Comparison of ENCODE assay signal across 8 mouse cellular contexts in the genomic region with DNA sequence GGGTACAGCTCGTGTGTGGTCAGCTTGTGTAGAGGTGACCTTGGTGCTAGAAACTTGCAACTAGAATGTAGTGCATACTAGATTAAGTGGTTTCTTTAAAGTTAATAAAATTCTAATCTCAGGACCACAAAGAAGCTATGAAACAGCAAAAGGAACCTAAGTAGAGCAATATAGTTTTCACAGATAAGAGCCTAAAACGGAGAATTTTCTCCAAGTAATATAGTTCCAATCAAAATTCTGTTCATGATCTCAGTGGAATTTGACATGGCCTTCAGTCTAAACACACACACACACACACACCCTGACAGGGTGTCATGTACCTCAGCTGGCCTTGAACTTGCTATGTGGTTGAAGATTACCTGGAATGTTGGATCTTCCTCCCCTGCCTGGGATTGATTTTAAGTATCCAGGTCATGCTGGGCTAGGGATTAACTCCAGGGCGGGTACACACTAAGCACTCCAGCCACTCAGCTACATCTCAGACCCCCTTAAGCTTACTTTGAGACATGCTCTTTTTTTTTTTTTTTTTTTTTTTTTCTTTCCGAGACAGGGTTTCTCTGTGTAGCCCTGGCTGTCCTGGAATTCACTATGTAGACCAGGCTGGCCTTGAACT. TPM values are rescaled to one million over a fixed set of nuclear protein-coding genes. Genes with fewer than 3 reads are reported as not detected.
A peak's percentile ranks its signal among the peaks of the same experiment; 100 is the strongest.
DNase-seq lines count a peak whose midpoint lies in the region; ATAC-seq and TF ChIP-seq lines count a peak whose summit lies in the region.

No protein-coding gene starts in this region.

- H3K36me3 ChIP-seq in heart, embryonic 15.5 days: peaks cover 40% of the 10 kb centered on the region
- peaks cover 66% of the 10 kb centered on the region for H3K36me3 ChIP-seq in G1E (replicated peaks)
- H3K36me3 ChIP-seq in hindbrain, embryonic 12.5 days: peaks cover 42% of the 10 kb centered on the region
- peaks cover 14% of the 10 kb centered on the region for H3K36me3 ChIP-seq in midbrain, embryonic 11.5 days (ENCODE audit: control insufficient read depth, insufficient read depth, low read length)

- no peak for DNase-seq in heart, postnatal 14 days
- no peak for DNase-seq in G1E (ENCODE audit: low spot score)
- no peak for DNase-seq in midbrain, embryonic 11.5 days (ENCODE audit: low spot score, missing footprints)
- no peak for DNase-seq in thymus, postnatal 25 days
- DNase-seq in layer of hippocampus, adult 18-20 months (ENCODE audit: low spot score in 2 of 2): no peak

- peak overlapping the region; percentile 74 for H3K4me2 ChIP-seq in heart, embryonic 15.5 days
- peak overlapping the region; percentile 87 for H3K4me2 ChIP-seq in hindbrain, embryonic 12.5 days (replicated peaks)
- H3K4me2 ChIP-seq in midbrain, embryonic 11.5 days: peak overlapping the region; percentile 78

- 42% methylated on average over 4 of the region's 4 CpGs for WGBS in heart, embryonic 15.5 days
- 59% methylated on average over 4 of the region's 4 CpGs for WGBS in hindbrain, embryonic 12.5 days
- 35% methylated on average over 4 of the region's 4 CpGs for WGBS in midbrain, embryonic 11.5 days

- H3K27ac ChIP-seq in heart, embryonic 15.5 days: peak overlapping the region; percentile 98
- H3K27ac ChIP-seq in hindbrain, embryonic 12.5 days: peak overlapping the region; percentile 95
- H3K27ac ChIP-seq in midbrain, embryonic 11.5 days (ENCODE audit: low read depth, low read length): peak overlapping the region; percentile 88; the same call in 1 of the 2 replicates

- intact Hi-C loops in heart, postnatal 14 days (cut with DNase I): loop anchor here (2.0 kb wide), 1 partner anchor 31 kb away; the partner anchor contains the start of gene Kif23

- no peaks in the 10 kb centered on the region for H3K27me3 ChIP-seq in heart, embryonic 15.5 days
- H3K27me3 ChIP-seq in G1E (ENCODE audit: insufficient read depth, low read length): no peaks in the 10 kb centered on the region
- no peaks in the 10 kb centered on the region for H3K27me3 ChIP-seq in hindbrain, embryonic 12.5 days
- H3K27me3 ChIP-seq in midbrain, embryonic 11.5 days (ENCODE audit: control insufficient read depth, insufficient read depth, low read length): no peaks in the 10 kb centered on the region

- H3K9me3 ChIP-seq in heart, embryonic 15.5 days (replicated peaks): no peaks in the 10 kb centered on the region
- no peaks in the 10 kb centered on the region for H3K9me3 ChIP-seq in G1E (replicated peaks)
- H3K9me3 ChIP-seq in hindbrain, embryonic 12.5 days (replicated peaks): no peaks in the 10 kb centered on the region
- no peaks in the 10 kb centered on the region for H3K9me3 ChIP-seq in midbrain, embryonic 11.5 days (ENCODE audit: control insufficient read depth, low read length)

- no peak for TF ChIP-seq CTCF in G1E (IDR thresholded peaks at IDR 0.05; ENCODE audit: low read depth, low read length)

- peak overlapping the region; percentile 60 for H3K9ac ChIP-seq in heart, embryonic 15.5 days
- H3K9ac ChIP-seq in hindbrain, embryonic 12.5 days: peak overlapping the region; percentile 86; the same call in 1 of the 2 replicates
- H3K9ac ChIP-seq in midbrain, embryonic 11.5 days (ENCODE audit: low read length): peak overlapping the region; percentile 70

- H3K4me3 ChIP-seq in heart, embryonic 15.5 days: peak overlapping the region; percentile 70
- peak overlapping the region; percentile 77; the same call in 1 of the 2 replicates for H3K4me3 ChIP-seq in G1E (ENCODE audit: low read depth, low read length)
- peak overlapping the region; percentile 88 for H3K4me3 ChIP-seq in hindbrain, embryonic 12.5 days
- peak overlapping the region; percentile 91 for H3K4me3 ChIP-seq in midbrain, embryonic 11.5 days (ENCODE audit: low read depth, low read length)

- ATAC-seq in heart, embryonic 15.5 days (replicated peaks; ENCODE audit: insufficient number of reproducible peaks, insufficient read depth, low FRiP score, low read depth): no peak
- no peak for ATAC-seq in G1E (ENCODE audit: extremely low read depth, insufficient number of reproducible peaks, low FRiP score, poor library complexity, severe bottlenecking)
- ATAC-seq in hindbrain, embryonic 12.5 days (ENCODE audit: low FRiP score): no peak
- ATAC-seq in midbrain, embryonic 11.5 days (ENCODE audit: low FRiP score): no peak
- no peak for ATAC-seq in granulocyte monocyte progenitor cell, adult 5-6 weeks (replicated peaks; ENCODE audit: poor library complexity, severe bottlenecking)

- peaks cover 19% of the 10 kb centered on the region for H3K4me1 ChIP-seq in heart, embryonic 15.5 days (replicated peaks)
- peaks cover 53% of the 10 kb centered on the region for H3K4me1 ChIP-seq in G1E (ENCODE audit: insufficient read depth, low read depth, low read length)
- peaks cover 11% of the 10 kb centered on the region for H3K4me1 ChIP-seq in hindbrain, embryonic 12.5 days
- peaks cover 9% of the 10 kb centered on the region for H3K4me1 ChIP-seq in midbrain, embryonic 11.5 days (ENCODE audit: control insufficient read depth, insufficient read depth, low read length)

RNA-seq across cellular contexts. Expression of gene Rplp1, which starts 1.2 kb away (rescaled TPM):
- polyA plus RNA-seq in heart, embryonic 15.5 days (2015; fragmentation: Nextera tagmentation; extraction: Ambion mirVana): 834 and 862 TPM in 2 replicates
- total RNA-seq in heart, postnatal 14 days (2021): 1,000 to 10,000 TPM; 1,416 to 1,506 TPM
- total RNA-seq in G1E (2014; fragmentation: Nextera tagmentation): 2,957 and 3,127 TPM in 2 replicates
- 4,483 and 5,713 TPM in 2 replicates for total RNA-seq in G1E (2017)
- 43,340 and 52,062 TPM in 2 replicates for polyA plus RNA-seq in G1E (2012)
- 692 and 796 TPM in 2 replicates for polyA plus RNA-seq in hindbrain, embryonic 12.5 days (2016; fragmentation: Nextera tagmentation; extraction: Ambion mirVana)
- polyA plus RNA-seq in midbrain, embryonic 11.5 days (2014; fragmentation: Nextera tagmentation; extraction: Ambion mirVana): 980 and 1,048 TPM in 2 replicates
- 3,366 and 4,270 TPM in 2 replicates for total RNA-seq in granulocyte monocyte progenitor cell, adult 5-6 weeks (2014; fragmentation: Nextera tagmentation)
- total RNA-seq in granulocyte monocyte progenitor cell, adult 5-6 weeks (2017): 4,896 and 5,913 TPM in 2 replicates
- total RNA-seq in layer of hippocampus, adult 18-20 months (2021): 1,000 to 10,000 TPM; 1,684 to 1,728 TPM

RNA-seq across cellular contexts. Expression of gene Kif23, which starts 31.1 kb away (rescaled TPM):
- 61.6 and 78.8 TPM in 2 replicates for polyA plus RNA-seq in heart, embryonic 15.5 days (2015; fragmentation: Nextera tagmentation; extraction: Ambion mirVana)
- 10 to 100 TPM in 1 of 2 experiments, 1 to 10 TPM in 1; 10.0 to 12.2 TPM for total RNA-seq in heart, postnatal 14 days (2021)
- total RNA-seq in G1E (2014; fragmentation: Nextera tagmentation): 280 and 288 TPM in 2 replicates
- 188 and 271 TPM in 2 replicates for total RNA-seq in G1E (2017)
- polyA plus RNA-seq in G1E (2012): 36.0 and 48.7 TPM in 2 replicates
- 72.2 and 75.6 TPM in 2 replicates for polyA plus RNA-seq in hindbrain, embryonic 12.5 days (2016; fragmentation: Nextera tagmentation; extraction: Ambion mirVana)
- polyA plus RNA-seq in midbrain, embryonic 11.5 days (2014; fragmentation: Nextera tagmentation; extraction: Ambion mirVana): 110 and 120 TPM in 2 replicates
- total RNA-seq in granulocyte monocyte progenitor cell, adult 5-6 weeks (2014; fragmentation: Nextera tagmentation): 32.7 and 46.7 TPM in 2 replicates
- total RNA-seq in granulocyte monocyte progenitor cell, adult 5-6 weeks (2017): 146 and 173 TPM in 2 replicates
- 1 to 10 TPM in 1 of 2 experiments, under 1 TPM in 1; 0.58 to 1.6 TPM for total RNA-seq in layer of hippocampus, adult 18-20 months (2021)

Comparison
In these comparisons a context has a peak if more than half of its experiments do, and no peak if none do; other contexts are left out.
1. RNA of gene Kif23, which starts 31.1 kb away (total RNA-seq): 188 to 288 TPM in G1E, 32.7 to 173 TPM in granulocyte monocyte progenitor cell, adult 5-6 weeks and 10.0 to 12.2 TPM in heart, postnatal 14 days; 0.58 to 1.6 TPM in layer of hippocampus, adult 18-20 months; every median in the first group is over 4 times any median in the second.
2. Peak in every context shown above with its lines, with median percentiles within 50 percentile points of each other: H3K27ac ChIP-seq, H3K4me2 ChIP-seq, H3K4me3 ChIP-seq and H3K9ac ChIP-seq.